ENCODE assay signal across 13 mouse cellular contexts in genomic region chr7:74006364-74006763, GRCm38 (mm10). TPM values are rescaled to one million over a fixed set of nuclear protein-coding genes. Genes with fewer than 3 reads are reported as not detected.
DNase-seq lines count a peak whose midpoint lies in the region; ATAC-seq lines count a peak whose summit lies in the region.
"Had no signal": no experiment of that assay in that cellular context is flagged by ENCODE, and none has a peak within 500 bp of the region (broad histone marks: within the 10 kb centered on the region; RNA-seq: fewer than 3 reads in every experiment).

No protein-coding gene starts in this region.

- peaks cover 38% of the 10 kb centered on the region for H3K4me1 ChIP-seq in embryonic facial prominence, embryonic 12.5 days
- H3K4me1 ChIP-seq in forebrain, embryonic 11.5 days (replicated peaks; ENCODE audit: control insufficient read depth, insufficient read depth, low read length) = peaks cover 10% of the 10 kb centered on the region
- H3K4me1 ChIP-seq in hindbrain, embryonic 12.5 days = peaks cover 76% of the 10 kb centered on the region
- H3K4me1 ChIP-seq in midbrain, embryonic 14.5 days (ENCODE audit: control insufficient read depth, insufficient read depth, low read length) = peaks cover 68% of the 10 kb centered on the region

- no peak for ATAC-seq in embryonic facial prominence, embryonic 12.5 days (ENCODE audit: insufficient number of reproducible peaks, insufficient read depth, low FRiP score, low TSS enrichment)
- no peak for ATAC-seq in forebrain, embryonic 11.5 days (replicated peaks; ENCODE audit: low FRiP score)
- 0 out of 2 replicates have a peak, but pooled peaks have one; percentile 19 for ATAC-seq in hindbrain, embryonic 12.5 days (ENCODE audit: low FRiP score)
- no peak for ATAC-seq in midbrain, embryonic 14.5 days (ENCODE audit: low FRiP score, low TSS enrichment)

- H3K27me3 ChIP-seq in embryonic facial prominence, embryonic 12.5 days = no peaks in the 10 kb centered on the region
- H3K27me3 ChIP-seq in forebrain, embryonic 11.5 days (ENCODE audit: control insufficient read depth, insufficient read depth, low read length) = no peaks in the 10 kb centered on the region
- H3K27me3 ChIP-seq in hindbrain, embryonic 12.5 days = no peaks in the 10 kb centered on the region
- H3K27me3 ChIP-seq in midbrain, embryonic 14.5 days (ENCODE audit: control insufficient read depth, insufficient read depth, low read length) = no peaks in the 10 kb centered on the region

- no peak overlapping the region for H3K4me2 ChIP-seq in embryonic facial prominence, embryonic 12.5 days (replicated peaks)
- H3K4me2 ChIP-seq in forebrain, embryonic 11.5 days (ENCODE audit: low read depth, low read length, severe bottlenecking) = no peak overlapping the region
- H3K4me2 ChIP-seq in hindbrain, embryonic 12.5 days (replicated peaks) = peak overlapping the region; percentile 38
- peak overlapping the region; percentile 45 for H3K4me2 ChIP-seq in midbrain, embryonic 14.5 days (ENCODE audit: low read length)
- H3K4me2 ChIP-seq: heart, embryonic 13.5 days; limb, embryonic 12.5 days had no signal

- no peak overlapping the region for H3K4me3 ChIP-seq in embryonic facial prominence, embryonic 12.5 days
- no peak overlapping the region for H3K4me3 ChIP-seq in forebrain, embryonic 11.5 days (ENCODE audit: low read depth, low read length)
- H3K4me3 ChIP-seq in hindbrain, embryonic 12.5 days = no peak overlapping the region
- no peak overlapping the region for H3K4me3 ChIP-seq in midbrain, embryonic 14.5 days (replicated peaks; ENCODE audit: low read depth, low read length)
- H3K4me3 ChIP-seq: heart, embryonic 13.5 days; limb, embryonic 12.5 days had no signal

- H3K9me3 ChIP-seq in embryonic facial prominence, embryonic 12.5 days = no peaks in the 10 kb centered on the region
- no peaks in the 10 kb centered on the region for H3K9me3 ChIP-seq in forebrain, embryonic 11.5 days (ENCODE audit: control insufficient read depth, low read length)
- no peaks in the 10 kb centered on the region for H3K9me3 ChIP-seq in hindbrain, embryonic 12.5 days (replicated peaks)
- no peaks in the 10 kb centered on the region for H3K9me3 ChIP-seq in midbrain, embryonic 14.5 days (ENCODE audit: control insufficient read depth, low read length)
- H3K9me3 ChIP-seq: heart, embryonic 13.5 days; limb, embryonic 12.5 days had no signal

- DNase-seq in forebrain, embryonic 11.5 days (ENCODE audit: low spot score) = no peak
- no peak for DNase-seq in midbrain, embryonic 14.5 days
- no peak for DNase-seq in cerebellum, adult 18-20 months
- no peak for DNase-seq in lung, postnatal 36 days
- no peak for DNase-seq in urinary bladder, postnatal 10 days (ENCODE audit: low spot score)
- no peak for DNase-seq in frontal cortex, adult 2 months (ENCODE audit: extremely low spot score in 1 of 2, low spot score in 1 of 2)
- DNase-seq: cerebellum, adult 11-12 months; kidney, adult 11 months had no signal

- H3K9ac ChIP-seq in embryonic facial prominence, embryonic 12.5 days = no peak overlapping the region
- peak overlapping the region; percentile 33; the same call in 1 of the 2 replicates for H3K9ac ChIP-seq in forebrain, embryonic 11.5 days (ENCODE audit: low read length)
- peak overlapping the region; percentile 8 for H3K9ac ChIP-seq in hindbrain, embryonic 12.5 days
- peak overlapping the region; percentile 42 for H3K9ac ChIP-seq in midbrain, embryonic 14.5 days (replicated peaks; ENCODE audit: low read length)
- H3K9ac ChIP-seq: heart, embryonic 13.5 days; limb, embryonic 12.5 days had no signal

- no peaks in the 10 kb centered on the region for H3K36me3 ChIP-seq in embryonic facial prominence, embryonic 12.5 days
- no peaks in the 10 kb centered on the region for H3K36me3 ChIP-seq in forebrain, embryonic 11.5 days (ENCODE audit: control insufficient read depth, insufficient read depth, low read length)
- H3K36me3 ChIP-seq in hindbrain, embryonic 12.5 days = peaks cover 4% of the 10 kb centered on the region; the same call in 1 of the 2 replicates
- H3K36me3 ChIP-seq in midbrain, embryonic 14.5 days (ENCODE audit: control insufficient read depth, insufficient read depth, low read length) = no peaks in the 10 kb centered on the region
- H3K36me3 ChIP-seq: G1E; heart, embryonic 13.5 days; limb, embryonic 12.5 days had no signal

- H3K27ac ChIP-seq in embryonic facial prominence, embryonic 12.5 days = 0 out of 2 replicates have a peak overlapping the region, but pooled peaks have one; percentile 23
- H3K27ac ChIP-seq in forebrain, embryonic 11.5 days (ENCODE audit: low read depth, low read length) = peak overlapping the region; percentile 32; the same call in 1 of the 2 replicates
- peak overlapping the region; percentile 90 for H3K27ac ChIP-seq in hindbrain, embryonic 12.5 days
- peak overlapping the region; percentile 85 for H3K27ac ChIP-seq in midbrain, embryonic 14.5 days (replicated peaks; ENCODE audit: low read depth, low read length)
- H3K27ac ChIP-seq: heart, embryonic 13.5 days; limb, embryonic 12.5 days had no signal

- 10% methylated on average over 1 of the region's 1 CpGs for WGBS in embryonic facial prominence, embryonic 12.5 days
- WGBS in forebrain, embryonic 11.5 days = 5% methylated on average over 1 of the region's 1 CpGs
- 5% methylated on average over 1 of the region's 1 CpGs for WGBS in hindbrain, embryonic 12.5 days
- 0% methylated on average over 1 of the region's 1 CpGs for WGBS in midbrain, embryonic 14.5 days

RNA-seq across cellular contexts. Expression of gene St8sia2, which starts 7.1 kb away (rescaled TPM):
- 15.6 and 18.5 TPM in 2 replicates for polyA plus RNA-seq in embryonic facial prominence, embryonic 12.5 days (2016; fragmentation: Nextera tagmentation; extraction: Ambion mirVana)
- 35.8 and 42.0 TPM in 2 replicates for polyA plus RNA-seq in forebrain, embryonic 11.5 days (2014; fragmentation: Nextera tagmentation; extraction: Ambion mirVana)
- polyA plus RNA-seq in hindbrain, embryonic 12.5 days (2016; fragmentation: Nextera tagmentation; extraction: Ambion mirVana) = 60.2 and 69.5 TPM in 2 replicates
- polyA plus RNA-seq in midbrain, embryonic 14.5 days (2014; fragmentation: Nextera tagmentation; extraction: Ambion mirVana) = 109 and 127 TPM in 2 replicates
- polyA plus RNA-seq in frontal cortex, adult 2 months (2012; rRNA removed) = 2.3 and 2.8 TPM in 2 replicates
- polyA plus RNA-seq: G1E had no signal

Comparison
In these comparisons a context has a peak if more than half of its experiments do, and no peak if none do; other contexts are left out.
1. H3K27ac ChIP-seq: peak in every context shown above with its lines; median percentile 90 in hindbrain, embryonic 12.5 days; 85 in midbrain, embryonic 14.5 days; 32 in forebrain, embryonic 11.5 days; 23 in embryonic facial prominence, embryonic 12.5 days.
2. H3K4me2 ChIP-seq: peak in hindbrain, embryonic 12.5 days (single experiment) and midbrain, embryonic 14.5 days (single experiment); none in embryonic facial prominence, embryonic 12.5 days (single experiment) and forebrain, embryonic 11.5 days (single experiment).